Mouse (Mus musculus): ENCODE measurements around the gene Axin2. TPM values are rescaled to one million over a fixed set of nuclear protein-coding genes. Genes with fewer than 3 reads are reported as not detected.
A peak's percentile ranks its signal among the peaks of the same experiment; 100 is the strongest.

The Axin2 gene
- polyA plus RNA-seq, 1 experiment from 2014 or later = 2.7 TPM

- Histone ChIP-seq H3K27me3 (ENCODE audit: control insufficient read depth, insufficient read depth, low read length) (no peaks in the 10 kb centered on the region), H3K4me2 (replicated peaks; ENCODE audit: low read depth) (no peak overlapping the region), H3K27ac (replicated peaks) (no peak overlapping the region), H3K36me3 (ENCODE audit: control insufficient read depth, insufficient read depth, low read length) (no peaks in the 10 kb centered on the region), H3K9ac (ENCODE audit: low read length) (no peak overlapping the region), H3K4me3 (ENCODE audit: low read depth, low read length) (no peak overlapping the region), H3K4me1 (replicated peaks; ENCODE audit: control insufficient read depth, insufficient read depth) (0 out of 2 replicates have a peak, but pooled peaks cover 2% of the 10 kb centered on the region), H3K9me3 (ENCODE audit: control insufficient read depth, low read length) (no peaks in the 10 kb centered on the region)
- 44% methylated on average over 11 of the region's 11 CpGs for WGBS
- no peak for DNase-seq (ENCODE audit: low spot score)
- TF ChIP-seq EP300 (optimal IDR thresholded peaks at IDR 0.05) (no peak), CTCF (IDR thresholded peaks at IDR 0.05; ENCODE audit: low read depth) (no peak)
- no peak for ATAC-seq (ENCODE audit: low FRiP score, low TSS enrichment)
These were observed 55.4 kb downstream of the Axin2 start for GRCm38 (mm10) chr11:108975583-108975982.

GRCm38 (mm10) chr11:108980530-108980929 is 60.4 kb downstream of the Axin2 start:
- H3K36me3 ChIP-seq (ENCODE audit: control insufficient read depth, insufficient read depth, low read length) = no peaks in the 10 kb centered on the region
- H3K4me1 ChIP-seq (replicated peaks; ENCODE audit: control insufficient read depth, insufficient read depth) = no peaks in the 10 kb centered on the region
- H3K9ac ChIP-seq (ENCODE audit: low read length) = no peak overlapping the region
- H3K4me3 ChIP-seq (ENCODE audit: low read depth, low read length) = no peak overlapping the region
- WGBS = 27% methylated on average over 12 of the region's 12 CpGs
- no peaks in the 10 kb centered on the region for H3K27me3 ChIP-seq (ENCODE audit: control insufficient read depth, insufficient read depth, low read length)
- H3K9me3 ChIP-seq (ENCODE audit: control insufficient read depth, low read length) = no peaks in the 10 kb centered on the region
- no peak overlapping the region for H3K4me2 ChIP-seq (replicated peaks; ENCODE audit: low read depth)
- DNase-seq (ENCODE audit: low spot score) (peak; percentile 71), ATAC-seq (ENCODE audit: low FRiP score, low TSS enrichment) (peak; percentile 84)
- TF ChIP-seq EP300 (optimal IDR thresholded peaks at IDR 0.05) (peak; percentile 60), CTCF (IDR thresholded peaks at IDR 0.05; ENCODE audit: low read depth) (peak; percentile 41)
- H3K27ac ChIP-seq (replicated peaks) = peak overlapping the region; percentile 53; the same call in 1 of the 2 replicates

- Histone ChIP-seq H3K9ac (ENCODE audit: low read length) (no peak overlapping the region), H3K4me3 (ENCODE audit: low read depth, low read length) (no peak overlapping the region), H3K36me3 (ENCODE audit: control insufficient read depth, insufficient read depth, low read length) (no peaks in the 10 kb centered on the region), H3K4me2 (replicated peaks; ENCODE audit: low read depth) (no peak overlapping the region), H3K4me1 (replicated peaks; ENCODE audit: control insufficient read depth, insufficient read depth) (no peaks in the 10 kb centered on the region), H3K27me3 (ENCODE audit: control insufficient read depth, insufficient read depth, low read length) (no peaks in the 10 kb centered on the region), H3K27ac (replicated peaks) (peak overlapping the region; percentile 53; the same call in 1 of the 2 replicates), H3K9me3 (ENCODE audit: control insufficient read depth, low read length) (no peaks in the 10 kb centered on the region)
- WGBS = 74% methylated on average over 8 of the region's 8 CpGs
- no peak for DNase-seq (ENCODE audit: low spot score)
- TF ChIP-seq CTCF (IDR thresholded peaks at IDR 0.05; ENCODE audit: low read depth) (no peak), EP300 (optimal IDR thresholded peaks at IDR 0.05) (no peak)
- ATAC-seq (ENCODE audit: low FRiP score, low TSS enrichment) = no peak
These were observed 60.9 kb downstream of the Axin2 start for GRCm38 (mm10) chr11:108981012-108981411.

GRCm38 (mm10) chr11:108983409-108984064 is 63.4 kb downstream of the Axin2 start:
- 78% methylated on average over 7 of the region's 7 CpGs for WGBS
- H3K4me3 ChIP-seq (ENCODE audit: low read depth, low read length) = no peak overlapping the region
- no peak for ATAC-seq (ENCODE audit: low FRiP score, low TSS enrichment)

GRCm38 (mm10) chr11:108984711-108985419 is 64.7 kb downstream of the Axin2 start:
- no peak overlapping the region for H3K4me3 ChIP-seq (ENCODE audit: low read depth, low read length)
- DNase-seq (ENCODE audit: low spot score) = no peak
- H3K9ac ChIP-seq (ENCODE audit: low read length) = no peak overlapping the region
- no peaks in the 10 kb centered on the region for H3K36me3 ChIP-seq (ENCODE audit: control insufficient read depth, insufficient read depth, low read length)
- H3K27me3 ChIP-seq (ENCODE audit: control insufficient read depth, insufficient read depth, low read length) = no peaks in the 10 kb centered on the region
- 51% methylated on average over 5 of the region's 5 CpGs for WGBS
- H3K9me3 ChIP-seq (ENCODE audit: control insufficient read depth, low read length) = no peaks in the 10 kb centered on the region
- H3K27ac ChIP-seq (replicated peaks) = no peak overlapping the region
- no peak for ATAC-seq (ENCODE audit: low FRiP score, low TSS enrichment)
- no peaks in the 10 kb centered on the region for H3K4me1 ChIP-seq (replicated peaks; ENCODE audit: control insufficient read depth, insufficient read depth)
- H3K4me2 ChIP-seq (replicated peaks; ENCODE audit: low read depth) = no peak overlapping the region
- TF ChIP-seq CTCF (IDR thresholded peaks at IDR 0.05; ENCODE audit: low read depth) (no peak), EP300 (optimal IDR thresholded peaks at IDR 0.05) (no peak)

More at GRCm38 (mm10) chr11:108983409-108984064, 63.4 kb downstream of the Axin2 start:
- no peak for TF ChIP-seq EP300 (optimal IDR thresholded peaks at IDR 0.05)
- no peak for TF ChIP-seq CTCF (IDR thresholded peaks at IDR 0.05; ENCODE audit: low read depth)
- H3K27me3 ChIP-seq (ENCODE audit: control insufficient read depth, insufficient read depth, low read length) = no peaks in the 10 kb centered on the region
- H3K9me3 ChIP-seq (ENCODE audit: control insufficient read depth, low read length) = no peaks in the 10 kb centered on the region
- H3K4me2 ChIP-seq (replicated peaks; ENCODE audit: low read depth) = no peak overlapping the region
- no peaks in the 10 kb centered on the region for H3K36me3 ChIP-seq (ENCODE audit: control insufficient read depth, insufficient read depth, low read length)
- H3K9ac ChIP-seq (ENCODE audit: low read length) = no peak overlapping the region
- no peak for DNase-seq (ENCODE audit: low spot score)
- no peak overlapping the region for H3K27ac ChIP-seq (replicated peaks)
- no peaks in the 10 kb centered on the region for H3K4me1 ChIP-seq (replicated peaks; ENCODE audit: control insufficient read depth, insufficient read depth)

- 50% methylated on average over 7 of the region's 7 CpGs for whole genome bisulfite sequencing
- Histone ChIP-seq H3K36me3 (ENCODE audit: control insufficient read depth, insufficient read depth, low read length) (no peaks in the 10 kb centered on the region), H3K4me2 (replicated peaks; ENCODE audit: low read depth) (no peak overlapping the region), H3K27me3 (ENCODE audit: control insufficient read depth, insufficient read depth, low read length) (no peaks in the 10 kb centered on the region), H3K9ac (ENCODE audit: low read length) (no peak overlapping the region), H3K4me1 (replicated peaks; ENCODE audit: control insufficient read depth, insufficient read depth) (no peaks in the 10 kb centered on the region), H3K27ac (replicated peaks) (no peak overlapping the region), H3K9me3 (ENCODE audit: control insufficient read depth, low read length) (no peaks in the 10 kb centered on the region), H3K4me3 (ENCODE audit: low read depth, low read length) (no peak overlapping the region)
- no peak for ATAC-seq (ENCODE audit: low FRiP score, low TSS enrichment)
- DNase-seq (ENCODE audit: low spot score) = no peak
- TF ChIP-seq CTCF (IDR thresholded peaks at IDR 0.05; ENCODE audit: low read depth) (no peak), EP300 (optimal IDR thresholded peaks at IDR 0.05) (no peak)
These were observed 65.7 kb downstream of the Axin2 start for GRCm38 (mm10) chr11:108985836-108986235.
